Mouse (Mus musculus) forebrain, postnatal 0 days (tissue): ENCODE results near the gene Mc1r. TPM values are rescaled to one million over a fixed set of nuclear protein-coding genes. Genes with fewer than 3 reads are reported as not detected.
"Not testable (repeated sequence)": the region's sequence is repeated elsewhere in the genome, so short reads cannot be mapped to it uniquely, and the experiment has no call there.

Experiments
- ATAC-seq: fragments of 200-750 bp; cut with Nextera tagmentation; 2 replicates; pipeline ENCODE4 v1.8.0; 2017; ENCODE audit warnings: mild to moderate bottlenecking, moderate library complexity
- DNase-seq: peaks from one replicate; pipeline ENCODE4 v3.0.0-alpha.2; 2015
- H3K27ac ChIP-seq: fragments of 300-500 bp; sonication (generic); 2 replicates; pipeline ENCODE4 v1.5.1; 2014; ENCODE audit warnings: low read depth, mild to moderate bottlenecking, antibody characterized with exemption, low read length, moderate library complexity, mixed read lengths
- H3K27me3 ChIP-seq: fragments of 300-500 bp; sonication (generic); 2 replicates; pipeline ENCODE4 v1.6.1; 2014; ENCODE audit warnings: mild to moderate bottlenecking, low read length, mixed read lengths; ENCODE audit not compliant: insufficient read depth
- H3K36me3 ChIP-seq: fragments of 300-500 bp; sonication (generic); 2 replicates; pipeline ENCODE4 v1.6.1; 2014; ENCODE audit warnings: mild to moderate bottlenecking, moderate library complexity; ENCODE audit not compliant: insufficient read depth
- H3K4me1 ChIP-seq: fragments of 300-500 bp; sonication (generic); 2 replicates; pipeline ENCODE4 v1.6.1; 2014; ENCODE audit warnings: antibody characterized with exemption; ENCODE audit not compliant: insufficient read depth
- H3K4me2 ChIP-seq: fragments of 300-500 bp; sonication (generic); 2 replicates; pipeline ENCODE4 v1.6.1; 2014; ENCODE audit warnings: low read depth, mild to moderate bottlenecking, moderate library complexity
- H3K4me3 ChIP-seq: fragments of 300-500 bp; sonication (generic); 2 replicates; pipeline ENCODE4 v1.5.1; 2014; ENCODE audit warnings: low read depth, low read length, mixed read lengths
- H3K9ac ChIP-seq: fragments of 300-500 bp; sonication (generic); 2 replicates; pipeline ENCODE4 v1.6.1; 2014; ENCODE audit warnings: mild to moderate bottlenecking
- H3K9me3 ChIP-seq: fragments of 300-500 bp; sonication (generic); 2 replicates; pipeline ENCODE4 v1.6.1; 2016; ENCODE audit warnings: low read length
- CTCF ChIP-seq: sonication (generic); IDR thresholded peaks from 2 replicates; pipeline ENCODE4 v1.5.1; 2016; ENCODE audit warnings: antibody characterized with exemption, control low read depth, low read depth
- WGBS: fragments of 180-500 bp; shearing (Covaris S2); extraction: QIAGEN DNeasy Blood & Tissue Kit; methylation state at CpG from one replicate; pipeline ENCODE4 v1.1.7; 2014; 5-methylcytosine and 5-hydroxymethylcytosine counted together
- polyA plus RNA-seq: library from polyadenylated mRNA; unstranded; fragments of >200 nt; fragmentation: Nextera tagmentation; extraction: Ambion mirVana; gene quantifications from 2 replicates; pipeline ENCODE4 v1.2.1, GENCODE M21; 2015
- total RNA-seq: library from RNA; depleted of rRNA; stranded (reverse); fragments of >200 nt; gene quantifications from 2 replicates; pipeline ENCODE4 v1.2.3, GENCODE M21; 2014

Mc1r gene
- total and polyA plus RNA-seq, 2 experiments from 2014 or later = 0.07 to 0.10 TPM

- no peaks in the 10 kb centered on the region for H3K27me3 ChIP-seq
- peak overlapping the region; percentile 90 for H3K4me2 ChIP-seq
- H3K4me3 ChIP-seq = peak overlapping the region; percentile 72
- WGBS = 3% methylated on average over 11 of the region's 11 CpGs
- no peaks in the 10 kb centered on the region for H3K36me3 ChIP-seq
- H3K9ac ChIP-seq = peak overlapping the region; percentile 99
- H3K4me1 ChIP-seq = peaks cover 14% of the 10 kb centered on the region; the same call in 1 of the 2 replicates
- H3K27ac ChIP-seq = peak overlapping the region; percentile 98
- ATAC-seq (peak; percentile 10), DNase-seq (no peak)
- no peak for TF ChIP-seq CTCF
- no peaks in the 10 kb centered on the region for H3K9me3 ChIP-seq
Measured at GRCm38 (mm10) chr8:123410788-123411187, 3.9 kb downstream of the Mc1r start.

- no peaks in the 10 kb centered on the region for H3K9me3 ChIP-seq
- ATAC-seq = peak; percentile 93
- DNase-seq = peak; percentile 98
- H3K36me3 ChIP-seq = no peaks in the 10 kb centered on the region
- 0% methylated on average over 29 of the region's 29 CpGs for WGBS
- TF ChIP-seq CTCF = peak; percentile 26
- H3K4me1 ChIP-seq = peaks cover 14% of the 10 kb centered on the region; the same call in 1 of the 2 replicates
- H3K27me3 ChIP-seq = no peaks in the 10 kb centered on the region
- peak within 1 kb of the TSS; percentile 98 for H3K27ac ChIP-seq
- H3K9ac ChIP-seq = peak within 1 kb of the TSS; percentile 99
- H3K4me3 ChIP-seq = peak within 1 kb of the TSS; percentile 72
- peak within 1 kb of the TSS; percentile 90 for H3K4me2 ChIP-seq
Measured at GRCm38 (mm10) chr8:123411246-123411645, 4.3 kb downstream of the Mc1r start, which contains the start of gene Tubb3. Gene Tubb3, plus strand, starts transcription at chr8:123411424.

GRCm38 (mm10) chr8:123411781-123412327 is 4.9 kb downstream of the Mc1r start:
- H3K27me3 ChIP-seq = no peaks in the 10 kb centered on the region
- H3K9ac ChIP-seq = peak overlapping the region; percentile 99
- peak overlapping the region; percentile 90 for H3K4me2 ChIP-seq
- TF ChIP-seq CTCF = no peak
- ATAC-seq (peak; percentile 49), DNase-seq (peak; percentile 77)
- H3K27ac ChIP-seq = peak overlapping the region; percentile 98
- H3K9me3 ChIP-seq = no peaks in the 10 kb centered on the region
- 2% methylated on average over 16 of the region's 16 CpGs for WGBS
- peak overlapping the region; percentile 72 for H3K4me3 ChIP-seq
- H3K36me3 ChIP-seq = peaks cover 1% of the 10 kb centered on the region; the same call in 1 of the 2 replicates
- peaks cover 14% of the 10 kb centered on the region; the same call in 1 of the 2 replicates for H3K4me1 ChIP-seq

- Histone ChIP-seq H3K27ac (peak overlapping the region; percentile 98), H3K4me1 (peaks cover 14% of the 10 kb centered on the region; the same call in 1 of the 2 replicates), H3K9me3 (no peaks in the 10 kb centered on the region), H3K36me3 (peaks cover 8% of the 10 kb centered on the region; the same call in 1 of the 2 replicates), H3K27me3 (no peaks in the 10 kb centered on the region), H3K4me2 (peak overlapping the region; percentile 90), H3K9ac (peak overlapping the region; percentile 99), H3K4me3 (peak overlapping the region; percentile 72)
- under 1% methylated on average over 11 of the region's 12 CpGs for WGBS
- DNase-seq (peak; percentile 91), ATAC-seq (peak; percentile 26)
- no peak for TF ChIP-seq CTCF
Measured at GRCm38 (mm10) chr8:123412560-123413170, 5.8 kb downstream of the Mc1r start.

- H3K9me3 ChIP-seq = no peaks in the 10 kb centered on the region
- DNase-seq (no peak), ATAC-seq (no peak)
- TF ChIP-seq CTCF = no peak
- peak overlapping the region; percentile 99 for H3K9ac ChIP-seq
- H3K4me2 ChIP-seq = peak overlapping the region; percentile 90
- H3K4me1 ChIP-seq = peaks cover 10% of the 10 kb centered on the region; the same call in 1 of the 2 replicates
- H3K4me3 ChIP-seq = peak overlapping the region; percentile 72
- WGBS = 8% methylated on average over 9 of the region's 9 CpGs
- peak overlapping the region; percentile 98 for H3K27ac ChIP-seq
- H3K27me3 ChIP-seq = no peaks in the 10 kb centered on the region
- peaks cover 24% of the 10 kb centered on the region for H3K36me3 ChIP-seq
Measured at GRCm38 (mm10) chr8:123414255-123414654, 7.3 kb downstream of the Mc1r start.

GRCm38 (mm10) chr8:123414997-123415696 is 8.2 kb downstream of the Mc1r start:
- not testable (repeated sequence) for H3K9me3 ChIP-seq, H3K9ac ChIP-seq, H3K4me1 ChIP-seq, DNase-seq, H3K27me3 ChIP-seq, H3K27ac ChIP-seq, ATAC-seq
- Histone ChIP-seq H3K4me3 (peak overlapping the region; percentile 72), H3K36me3 (peaks cover 33% of the 10 kb centered on the region), H3K4me2 (peak overlapping the region; percentile 90)
- 83% methylated on average over 5 of the region's 5 CpGs for WGBS
- 0 out of 2 replicates have a peak, but pooled peaks have one; percentile 31 for TF ChIP-seq CTCF
